Mouse (Mus musculus) myocyte (in vitro differentiated cells): ENCODE results near the gene Slit3. TPM values are rescaled to one million over a fixed set of nuclear protein-coding genes. Genes with fewer than 3 reads are reported as not detected.

Experiments used
- H3K27me3 ChIP-seq: one replicate; pipeline ENCODE4 v1.6.1; 2011; ENCODE audit not compliant: control insufficient read depth, insufficient read depth, insufficient read length
- H3K36me3 ChIP-seq: one replicate; pipeline ENCODE4 v1.6.1; 2011; ENCODE audit not compliant: control insufficient read depth, insufficient read depth
- H3K4me2 ChIP-seq: one replicate; pipeline ENCODE4 v1.6.1; 2011; ENCODE audit warnings: low read depth, control low read depth
- H3K4me3 ChIP-seq: one replicate; pipeline ENCODE4 v1.5.1; 2011; ENCODE audit warnings: mild to moderate bottlenecking, control low read depth, moderate library complexity
- H3K79me2 ChIP-seq: one replicate; pipeline ENCODE4 v1.6.1; 2011; ENCODE audit not compliant: control insufficient read depth, insufficient read depth
- H3ac ChIP-seq: one replicate; pipeline ENCODE4 v1.6.1; 2011; ENCODE audit not compliant: control insufficient read depth, insufficient read length
- CEBPB ChIP-seq: IDR thresholded peaks from 2 replicates; pipeline ENCODE4 v1.6.1; 2011; ENCODE audit warnings: mild to moderate bottlenecking, moderate library complexity; ENCODE audit not compliant: poor library complexity, insufficient read depth, severe bottlenecking
- E2F4 ChIP-seq: IDR thresholded peaks from one replicate; pipeline ENCODE4 v1.6.1; 2011; ENCODE audit warnings: mild to moderate bottlenecking, control low read depth, moderate library complexity; ENCODE audit not compliant: insufficient read depth
- MAX ChIP-seq: IDR thresholded peaks from one replicate; pipeline ENCODE4 v1.6.1; 2011; ENCODE audit warnings: low read depth, mild to moderate bottlenecking, control low read depth
- MYOD1 ChIP-seq, 3 experiments: IDR thresholded peaks; one replicate each; pipeline ENCODE4 v1.6.1; 2011; ENCODE audit warnings: control low read depth in 2 of 3, low read depth in 2 of 3, mild to moderate bottlenecking in 2 of 3, moderate library complexity in 1 of 3; ENCODE audit not compliant: insufficient read length in 2 of 3, control insufficient read depth in 1 of 3
- MYOG ChIP-seq, 3 experiments: IDR thresholded peaks; one replicate each; pipeline ENCODE4 v1.6.1; 2011; ENCODE audit warnings: control low read depth in 2 of 3, low read depth in 2 of 3, mild to moderate bottlenecking in 2 of 3; ENCODE audit not compliant: insufficient read length in 2 of 3, control insufficient read depth in 1 of 3, insufficient read depth in 1 of 3
- POLR2A ChIP-seq: IDR thresholded peaks from one replicate; pipeline ENCODE4 v1.6.1; 2011; ENCODE audit warnings: low read depth, mild to moderate bottlenecking, control low read depth, moderate library complexity; ENCODE audit not compliant: insufficient read length
- POLR2AphosphoS2 ChIP-seq: IDR thresholded peaks from one replicate; pipeline ENCODE4 v1.6.1; 2011; ENCODE audit warnings: low read depth, control low read depth; ENCODE audit not compliant: insufficient read length
- REST ChIP-seq: IDR thresholded peaks from one replicate; pipeline ENCODE4 v1.6.1; 2011; ENCODE audit warnings: mild to moderate bottlenecking, control low read depth, moderate library complexity; ENCODE audit not compliant: insufficient read depth, insufficient read length
- SRF ChIP-seq: IDR thresholded peaks from one replicate; pipeline ENCODE4 v1.6.1; 2011; ENCODE audit warnings: low read depth; ENCODE audit not compliant: control insufficient read depth, insufficient read length
- TCF12 ChIP-seq: IDR thresholded peaks from one replicate; pipeline ENCODE4 v1.6.1; 2011; ENCODE audit warnings: mild to moderate bottlenecking, control low read depth; ENCODE audit not compliant: poor library complexity, insufficient read depth, severe bottlenecking
- TCF3 ChIP-seq: IDR thresholded peaks from one replicate; pipeline ENCODE4 v1.6.1; 2011; ENCODE audit warnings: low read depth, control low read depth; ENCODE audit not compliant: insufficient read length
- USF1 ChIP-seq: IDR thresholded peaks from one replicate; pipeline ENCODE4 v1.6.1; 2011; ENCODE audit warnings: low read depth, mild to moderate bottlenecking, control low read depth, moderate library complexity
- polyA plus RNA-seq: library from polyadenylated mRNA; unstranded; fragments of >200 nt; fragmentation: generic; extraction: Trizol; gene quantifications from one replicate; pipeline ENCODE4 v1.2.1, GENCODE M21; 2012; ENCODE audit warnings: missing spikeins

Slit3 gene
- polyA plus RNA-seq, 1 experiment, result not detected

DNA sequence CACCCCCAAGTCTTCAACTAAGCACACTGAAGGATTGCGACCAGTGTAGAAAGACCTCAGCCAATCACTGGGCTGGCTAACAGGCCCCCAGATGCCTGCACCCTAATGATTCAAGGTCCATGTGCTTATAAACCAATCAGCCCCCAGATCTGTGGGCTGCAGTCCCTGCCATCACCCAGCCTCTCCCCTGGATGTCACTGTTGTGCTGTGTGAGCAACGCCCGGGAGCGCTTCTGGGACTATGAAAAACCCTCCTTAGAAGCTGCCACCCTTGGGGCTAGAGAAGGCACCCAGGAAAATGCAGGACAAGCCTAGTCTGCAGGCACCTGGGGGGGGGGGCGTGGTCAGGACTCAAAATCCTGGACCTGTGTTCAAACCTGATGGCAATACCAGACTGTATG, 331.4 kb downstream of the Slit3 start:
- TF ChIP-seq TCF12 (no peak), POLR2A (no peak)

DNA sequence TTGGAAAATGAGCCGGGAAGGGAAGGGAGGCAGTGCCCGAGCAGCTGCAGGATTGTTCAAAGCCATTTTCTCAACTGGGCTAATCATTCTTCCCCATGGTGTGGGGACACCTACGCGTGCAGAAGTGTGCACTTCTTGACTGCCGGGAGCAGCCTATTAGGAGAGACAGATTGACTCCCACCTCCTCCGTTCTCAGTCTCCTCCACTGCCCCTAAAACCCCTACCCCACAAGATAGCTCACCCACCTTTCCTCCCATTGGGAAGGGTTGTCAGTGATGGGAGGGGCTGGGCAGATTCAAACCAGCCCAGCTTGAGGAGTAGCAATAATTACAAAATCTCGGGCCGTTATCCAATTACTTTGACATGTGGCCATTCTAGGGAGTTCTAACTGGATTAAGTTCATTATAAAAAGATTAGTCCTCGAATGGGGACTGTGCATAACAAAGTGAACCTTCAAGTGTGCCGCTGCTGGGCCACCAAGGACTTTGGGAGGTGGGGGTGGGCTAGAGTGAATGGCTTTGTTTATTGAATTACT, 333.2 kb downstream of the Slit3 start:
- H3K79me2 ChIP-seq, result no peaks in the 10 kb centered on the region
- H3K27me3 ChIP-seq, result no peaks in the 10 kb centered on the region
- TF ChIP-seq CEBPB (no peak), REST (no peak), E2F4 (no peak), USF1 (no peak), MYOD1 (IDR thresholded peaks at IDR 0.05; ENCODE audit: control insufficient read depth in 1 of 3, insufficient read length in 2 of 3, low read depth in 2 of 3) (no peak), MYOG (IDR thresholded peaks at IDR 0.05; ENCODE audit: control insufficient read depth in 1 of 3, insufficient read depth in 1 of 3, insufficient read length in 2 of 3, low read depth in 2 of 3) (no peak), POLR2A (no peak), TCF12 (no peak), MAX (no peak), TCF3 (no peak), SRF (no peak), POLR2AphosphoS2 (no peak)
- H3K36me3 ChIP-seq, result no peaks in the 10 kb centered on the region
- no peak overlapping the region for H3ac ChIP-seq
- H3K4me3 ChIP-seq, result no peak overlapping the region
- no peak overlapping the region for H3K4me2 ChIP-seq

More for the DNA sequence above, 331.4 kb downstream of the Slit3 start:
- H3ac ChIP-seq, result no peak overlapping the region
- no peak overlapping the region for H3K4me3 ChIP-seq
- H3K36me3 ChIP-seq, result no peaks in the 10 kb centered on the region
- H3K79me2 ChIP-seq, result no peaks in the 10 kb centered on the region
- no peaks in the 10 kb centered on the region for H3K27me3 ChIP-seq
- no peak overlapping the region for H3K4me2 ChIP-seq

DNA sequence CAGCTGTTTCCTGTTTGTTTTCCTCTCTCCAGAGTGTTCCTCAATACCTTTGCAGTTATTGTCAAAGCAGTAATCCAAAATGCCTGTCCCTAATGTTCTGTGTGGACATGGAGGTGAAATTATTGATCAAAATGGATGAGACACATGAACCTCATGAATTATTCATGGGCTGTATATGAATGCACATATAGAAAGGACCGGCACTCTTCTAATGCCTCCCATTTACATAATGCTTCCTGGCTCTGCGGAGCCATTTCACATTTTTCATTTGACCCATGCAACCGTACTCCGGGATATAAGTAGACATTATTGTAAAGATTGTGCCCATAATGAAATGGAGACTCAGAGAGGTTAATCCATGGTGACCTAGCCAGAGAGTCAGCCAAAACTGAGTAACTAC, 333.8 kb downstream of the Slit3 start:
- no peak for TF ChIP-seq E2F4
- TF ChIP-seq MYOD1 (IDR thresholded peaks at IDR 0.05; ENCODE audit: control insufficient read depth in 1 of 3, insufficient read length in 2 of 3, low read depth in 2 of 3), result no peak
- no peak for TF ChIP-seq MAX
- no peak for TF ChIP-seq MYOG (IDR thresholded peaks at IDR 0.05; ENCODE audit: control insufficient read depth in 1 of 3, insufficient read depth in 1 of 3, insufficient read length in 2 of 3, low read depth in 2 of 3)
- no peak for TF ChIP-seq USF1
- TF ChIP-seq REST, result no peak
- TF ChIP-seq SRF, result no peak
- TF ChIP-seq POLR2AphosphoS2, result no peak
- TF ChIP-seq POLR2A, result no peak
- TF ChIP-seq TCF12, result no peak
- TF ChIP-seq CEBPB, result no peak
- Histone ChIP-seq H3K79me2 (no peaks in the 10 kb centered on the region), H3K36me3 (no peaks in the 10 kb centered on the region), H3ac (no peak overlapping the region), H3K4me2 (no peak overlapping the region), H3K27me3 (no peaks in the 10 kb centered on the region), H3K4me3 (no peak overlapping the region)

DNA sequence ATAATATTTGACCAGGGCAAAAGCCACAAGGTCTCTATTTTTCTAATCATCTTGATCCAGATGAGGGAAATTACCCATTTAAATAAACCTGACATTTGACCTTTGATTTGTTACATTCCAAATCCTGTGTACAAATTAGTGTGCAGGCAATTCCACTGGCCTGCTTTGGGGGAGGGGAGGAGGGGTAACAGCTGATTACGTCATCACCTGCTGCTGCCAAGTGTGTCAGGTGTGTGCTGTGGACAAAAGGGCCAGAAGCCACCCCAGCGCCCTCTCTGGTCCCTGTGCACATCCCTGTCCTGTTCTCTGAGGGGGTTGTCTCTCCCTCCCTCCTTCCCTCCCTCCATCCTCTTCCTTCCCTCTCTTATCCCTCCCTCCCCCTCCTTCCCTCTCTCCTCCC, 337.0 kb downstream of the Slit3 start:
- Histone ChIP-seq H3K4me3 (no peak overlapping the region), H3K79me2 (no peaks in the 10 kb centered on the region), H3K36me3 (no peaks in the 10 kb centered on the region), H3ac (no peak overlapping the region), H3K4me2 (no peak overlapping the region), H3K27me3 (no peaks in the 10 kb centered on the region)
- TF ChIP-seq MYOG (IDR thresholded peaks at IDR 0.05; ENCODE audit: control insufficient read depth in 1 of 3, insufficient read depth in 1 of 3, insufficient read length in 2 of 3, low read depth in 2 of 3) (no peak), TCF3 (no peak), MYOD1 (IDR thresholded peaks at IDR 0.05; ENCODE audit: control insufficient read depth in 1 of 3, insufficient read length in 2 of 3, low read depth in 2 of 3) (no peak), REST (no peak), POLR2AphosphoS2 (no peak), TCF12 (no peak), MAX (no peak), POLR2A (no peak), CEBPB (no peak), E2F4 (no peak), USF1 (no peak), SRF (no peak)

DNA sequence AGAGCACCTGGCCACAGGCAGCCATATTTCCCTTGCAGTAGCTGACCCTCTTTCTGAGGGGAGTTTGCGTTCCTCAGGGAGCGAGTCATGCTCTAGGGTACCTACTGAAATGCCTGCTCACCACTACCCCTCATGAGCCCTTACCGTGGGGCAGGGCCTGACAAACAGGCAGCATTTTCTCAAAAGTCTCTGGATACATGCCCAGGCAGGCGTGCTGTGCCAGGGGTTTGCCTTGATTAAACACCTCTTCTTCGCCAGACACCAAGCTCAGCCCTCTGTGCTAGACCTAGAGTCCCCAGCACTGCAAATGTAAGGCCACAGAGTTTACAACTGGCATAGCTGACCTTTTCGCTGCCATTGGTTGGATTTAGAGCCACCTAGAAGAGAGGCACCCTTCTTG, 345.7 kb downstream of the Slit3 start:
- Histone ChIP-seq H3ac (no peak overlapping the region), H3K4me3 (no peak overlapping the region), H3K27me3 (no peaks in the 10 kb centered on the region), H3K36me3 (no peaks in the 10 kb centered on the region), H3K4me2 (no peak overlapping the region), H3K79me2 (no peaks in the 10 kb centered on the region)
- TF ChIP-seq POLR2AphosphoS2, result no peak
- no peak for TF ChIP-seq TCF12
- TF ChIP-seq MYOG (IDR thresholded peaks at IDR 0.05; ENCODE audit: control insufficient read depth in 1 of 3, insufficient read depth in 1 of 3, insufficient read length in 2 of 3, low read depth in 2 of 3), result no peak
- TF ChIP-seq TCF3, result no peak
- TF ChIP-seq E2F4, result no peak
- no peak for TF ChIP-seq POLR2A
- TF ChIP-seq MYOD1 (IDR thresholded peaks at IDR 0.05; ENCODE audit: control insufficient read depth in 1 of 3, insufficient read length in 2 of 3, low read depth in 2 of 3), result no peak
- no peak for TF ChIP-seq USF1
- no peak for TF ChIP-seq CEBPB
- no peak for TF ChIP-seq REST
- TF ChIP-seq MAX, result no peak
- TF ChIP-seq SRF, result no peak
